Mouse (Mus musculus) liver, embryonic 13.5 days (tissue): Measurements from ENCODE around the gene Tmem220. TPM values are rescaled to one million over a fixed set of nuclear protein-coding genes. Genes with fewer than 3 reads are reported as not detected.

ENCODE experiments used
- ATAC-seq: fragments of 200-750 bp; cut with Nextera tagmentation; 2 replicates; pipeline ENCODE4 v1.8.0; 2017; ENCODE audit warnings: low read depth, mild to moderate bottlenecking, moderate number of reproducible peaks, moderate library complexity
- DNase-seq: peaks from one replicate; pipeline ENCODE4 v3.0.0; 2022
- H3K27ac ChIP-seq: fragments of 300-500 bp; sonication (generic); 2 replicates; pipeline ENCODE4 v1.5.1; 2015; ENCODE audit warnings: moderate library complexity, mild to moderate bottlenecking, inconsistent platforms
- H3K27me3 ChIP-seq: fragments of 300-500 bp; sonication (generic); 2 replicates; pipeline ENCODE4 v1.6.1; 2015; ENCODE audit warnings: mild to moderate bottlenecking, inconsistent platforms
- H3K36me3 ChIP-seq: fragments of 300-500 bp; sonication (generic); 2 replicates; pipeline ENCODE4 v1.6.1; 2015; ENCODE audit warnings: mild to moderate bottlenecking, inconsistent platforms
- H3K4me1 ChIP-seq: fragments of 300-500 bp; sonication (generic); replicated peaks from 2 replicates; pipeline ENCODE4 v1.6.1; 2015; ENCODE audit warnings: inconsistent platforms
- H3K4me2 ChIP-seq: fragments of 300-500 bp; sonication (generic); 2 replicates; pipeline ENCODE4 v1.6.1; 2015; ENCODE audit warnings: inconsistent platforms, mild to moderate bottlenecking, moderate library complexity
- H3K4me3 ChIP-seq: fragments of 300-500 bp; sonication (generic); replicated peaks from 2 replicates; pipeline ENCODE4 v1.5.1; 2015; ENCODE audit warnings: mild to moderate bottlenecking, inconsistent platforms
- H3K9ac ChIP-seq: fragments of 300-500 bp; sonication (generic); 2 replicates; pipeline ENCODE4 v1.6.1; 2015; ENCODE audit warnings: mild to moderate bottlenecking, inconsistent platforms
- H3K9me3 ChIP-seq: fragments of 300-500 bp; sonication (generic); replicated peaks from 2 replicates; pipeline ENCODE4 v1.6.1; 2016; ENCODE audit warnings: inconsistent platforms
- WGBS: fragments of 180-500 bp; shearing (Covaris S2); methylation state at CpG from one replicate; pipeline ENCODE4 v1.1.7; 2015; ENCODE audit not compliant: insufficient replicate concordance; 5-methylcytosine and 5-hydroxymethylcytosine counted together
- polyA plus RNA-seq: library from polyadenylated mRNA; unstranded; fragments of >200 nt; fragmentation: Nextera tagmentation; extraction: Ambion mirVana; gene quantifications from 2 replicates; pipeline ENCODE4 v1.2.1, GENCODE M21; 2015

Gene Tmem220
- polyA plus RNA-seq = 1.5 and 2.0 TPM in 2 replicates

DNA sequence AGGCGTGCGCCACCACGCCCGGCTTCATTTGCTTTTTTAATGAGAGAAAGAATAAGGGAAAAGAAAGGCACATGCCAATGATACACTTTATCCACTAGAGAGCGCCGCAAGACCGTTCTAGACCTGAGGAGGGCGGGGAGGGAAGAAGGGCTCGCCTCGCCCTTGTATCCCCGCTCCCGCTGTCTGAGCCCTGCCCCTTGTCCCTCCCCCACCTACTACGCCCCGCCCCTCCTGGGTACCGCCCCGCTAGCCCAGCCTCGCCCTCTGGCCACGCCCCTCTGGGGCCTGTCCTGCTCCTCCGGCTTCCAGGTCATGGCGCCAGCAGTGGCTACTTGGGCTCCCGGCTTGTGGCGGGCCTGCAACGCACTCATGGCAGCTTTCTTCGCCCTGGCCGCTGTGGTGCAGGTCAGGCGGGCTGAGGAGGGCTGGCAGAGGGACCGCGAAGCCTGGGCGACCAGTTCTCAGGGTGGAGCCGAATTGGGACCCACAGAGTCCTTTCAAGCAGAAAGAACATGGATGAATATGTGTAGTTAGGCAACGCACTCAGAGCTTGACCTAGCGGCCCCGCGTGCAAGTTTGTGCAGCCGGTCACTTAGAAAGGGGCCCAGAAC lies at the start of gene Tmem220:
Tmem220 (plus strand) TSS at position 288 of the 611 bp plus-strand sequence.
- Histone ChIP-seq H3K36me3 (no peaks in the 10 kb centered on the region), H3K9ac (peak within 1 kb of the TSS; percentile 70), H3K9me3 (no peaks in the 10 kb centered on the region), H3K4me3 (peak within 1 kb of the TSS; percentile 59), H3K27ac (no peak within 1 kb of the TSS), H3K4me1 (peaks cover 18% of the 10 kb centered on the region), H3K4me2 (peak within 1 kb of the TSS; percentile 79), H3K27me3 (peaks cover 12% of the 10 kb centered on the region)
- WGBS = 1% methylated on average over 35 of the region's 35 CpGs
- DNase-seq (peak; percentile 85), ATAC-seq (peak; percentile 100)

DNA sequence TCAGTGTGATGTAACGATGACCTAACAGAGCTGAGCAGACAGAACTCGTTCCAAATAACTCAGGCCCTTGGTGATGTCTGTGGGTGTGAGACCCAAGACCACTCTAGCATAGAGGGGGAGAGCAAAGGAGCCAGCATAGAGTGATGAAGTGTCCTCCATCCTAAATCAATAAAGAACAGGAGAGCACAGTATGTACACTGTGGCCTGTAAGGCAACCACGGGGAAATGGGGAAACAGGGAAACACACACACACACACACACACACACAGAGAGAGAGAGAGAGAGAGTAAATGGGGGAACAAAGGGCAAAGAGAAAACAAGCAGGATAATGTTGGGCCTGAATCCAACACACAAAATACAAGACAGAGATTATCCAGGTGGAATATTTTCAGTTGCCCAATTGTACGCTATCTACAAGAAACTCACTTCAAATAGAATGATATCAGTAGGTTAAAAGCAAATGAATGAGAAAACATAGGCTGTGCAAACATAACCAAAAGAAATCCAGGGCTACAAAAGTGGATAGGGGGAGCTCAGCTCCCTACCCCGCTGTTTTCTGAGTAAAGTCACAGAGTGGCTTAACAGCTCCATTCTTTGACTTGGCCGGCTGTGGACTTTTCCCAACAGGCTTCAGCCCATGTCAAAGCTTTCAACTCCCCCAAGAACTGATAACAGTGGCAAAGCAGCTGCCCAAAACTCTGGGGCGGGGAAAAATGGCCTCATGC lies 49.2 kb upstream of the Tmem220 start:
- Histone ChIP-seq H3K9me3 (peaks cover 11% of the 10 kb centered on the region; the same call in 1 of the 2 replicates), H3K4me3 (no peak overlapping the region), H3K4me1 (no peaks in the 10 kb centered on the region), H3K36me3 (no peaks in the 10 kb centered on the region), H3K27me3 (no peaks in the 10 kb centered on the region), H3K9ac (no peak overlapping the region), H3K27ac (no peak overlapping the region), H3K4me2 (no peak overlapping the region)
- DNase-seq (no peak), ATAC-seq (no peak)
- 68% methylated on average over 7 of the region's 7 CpGs for WGBS

DNA sequence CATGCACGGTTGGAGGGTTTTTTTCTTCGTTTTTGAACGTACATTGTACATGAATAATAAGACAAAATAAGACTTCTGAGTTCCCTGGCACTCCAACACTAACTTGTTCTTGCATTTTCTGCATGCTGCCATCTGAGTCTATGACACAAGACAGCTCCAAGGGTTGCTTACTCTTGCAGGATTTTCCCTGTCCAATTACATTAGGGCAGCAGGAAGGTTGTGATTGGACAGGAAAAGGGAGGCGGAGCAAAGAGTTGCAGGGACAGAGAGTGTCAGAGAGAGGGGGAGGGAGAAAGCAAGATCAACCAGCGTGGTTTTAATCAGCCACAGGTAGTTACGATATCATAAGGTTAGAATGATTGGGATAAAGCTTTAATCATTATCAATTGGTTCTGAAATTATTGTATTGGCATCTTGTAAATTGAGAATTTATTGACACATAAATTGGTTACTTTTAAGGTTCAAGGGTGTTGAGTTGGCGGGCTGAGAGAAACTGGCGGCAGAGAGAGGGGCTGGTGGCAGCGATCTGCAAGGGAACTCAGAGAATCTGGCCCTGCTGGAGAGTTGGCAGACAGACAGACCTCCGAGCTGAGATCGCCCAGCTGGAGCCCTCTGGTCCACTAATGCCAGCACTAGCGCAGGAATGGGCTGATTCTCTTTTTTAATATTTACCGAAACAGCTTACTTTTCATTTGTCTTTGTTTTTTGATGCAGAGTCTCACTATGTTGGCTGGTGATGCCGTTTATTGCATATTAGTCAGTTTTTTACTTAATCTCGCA lies 43.4 kb upstream of the Tmem220 start:
- WGBS = 54% methylated on average over 15 of the region's 15 CpGs
- ATAC-seq (no peak), DNase-seq (no peak)
- Histone ChIP-seq H3K27ac (no peak overlapping the region), H3K4me3 (no peak overlapping the region), H3K9me3 (0 out of 2 replicates have a peak, but pooled peaks cover 1% of the 10 kb centered on the region), H3K9ac (no peak overlapping the region), H3K27me3 (peaks cover 18% of the 10 kb centered on the region), H3K36me3 (no peaks in the 10 kb centered on the region), H3K4me2 (no peak overlapping the region), H3K4me1 (peaks cover 15% of the 10 kb centered on the region)

DNA sequence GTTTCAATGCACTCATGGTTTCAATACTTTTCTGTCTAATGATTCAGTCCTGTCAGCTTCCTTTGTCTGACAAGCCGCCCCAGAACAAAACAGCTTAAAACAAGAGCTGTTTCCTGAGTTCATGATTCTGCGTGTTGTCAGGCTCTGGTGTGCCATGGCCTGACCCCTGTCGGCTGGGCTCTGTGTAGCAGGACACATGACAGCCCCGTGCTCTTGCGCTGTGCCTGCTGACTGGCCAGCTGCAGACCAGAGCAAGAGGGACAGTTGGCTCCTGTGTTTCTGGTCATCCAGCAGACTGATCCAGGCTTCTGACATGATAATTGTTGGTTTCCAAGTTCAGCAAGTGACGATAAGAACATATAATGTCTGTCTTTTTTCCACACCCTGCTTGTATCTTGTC lies 42.2 kb upstream of the Tmem220 start:
- Histone ChIP-seq H3K4me1 (peaks cover 15% of the 10 kb centered on the region), H3K36me3 (no peaks in the 10 kb centered on the region), H3K27ac (no peak overlapping the region), H3K4me3 (no peak overlapping the region), H3K9ac (no peak overlapping the region), H3K27me3 (peaks cover 18% of the 10 kb centered on the region), H3K4me2 (no peak overlapping the region), H3K9me3 (no peaks in the 10 kb centered on the region)
- DNase-seq (no peak), ATAC-seq (no peak)
- WGBS = 36% methylated on average over 6 of the region's 6 CpGs

DNA sequence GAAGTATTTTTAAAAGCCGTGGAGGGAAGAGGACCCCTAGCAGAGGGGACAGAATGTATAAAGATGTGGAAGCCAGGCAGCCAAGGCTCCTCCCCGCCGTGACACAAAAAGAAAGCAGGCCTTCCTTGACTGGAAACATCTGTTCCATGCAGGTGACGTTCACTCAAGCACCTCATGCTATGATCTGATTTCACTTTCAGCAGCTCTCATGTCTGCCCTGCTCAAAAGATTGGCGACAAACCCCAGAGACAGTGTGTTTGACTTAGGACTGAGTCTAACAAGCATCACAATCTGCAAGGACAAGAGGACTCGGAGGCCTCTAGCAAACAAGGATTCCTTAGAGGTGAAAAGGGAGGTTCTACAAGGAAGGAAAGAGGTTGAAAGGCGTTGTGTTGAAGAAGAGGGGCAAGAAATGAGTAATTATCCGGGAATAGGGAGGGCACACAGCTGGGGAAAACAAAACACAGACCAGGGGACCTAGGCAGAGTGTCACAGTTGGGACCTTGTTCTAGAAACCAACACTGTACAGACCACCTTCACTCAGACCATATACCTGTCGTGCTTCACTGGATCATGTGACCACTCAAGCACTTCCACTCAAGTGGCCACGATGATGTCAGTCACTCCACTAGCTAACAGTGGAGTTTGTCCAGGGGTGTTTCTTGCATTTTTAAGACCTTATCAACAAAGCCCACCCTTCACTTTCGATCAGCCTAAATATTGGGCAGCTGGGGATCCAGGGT lies 41.4 kb upstream of the Tmem220 start:
- 53% methylated on average over 11 of the region's 11 CpGs for WGBS
- Histone ChIP-seq H3K4me2 (no peak overlapping the region), H3K36me3 (no peaks in the 10 kb centered on the region), H3K27me3 (peaks cover 18% of the 10 kb centered on the region), H3K9me3 (no peaks in the 10 kb centered on the region), H3K27ac (no peak overlapping the region), H3K9ac (no peak overlapping the region), H3K4me3 (no peak overlapping the region), H3K4me1 (peaks cover 15% of the 10 kb centered on the region)
- DNase-seq (no peak), ATAC-seq (no peak)

DNA sequence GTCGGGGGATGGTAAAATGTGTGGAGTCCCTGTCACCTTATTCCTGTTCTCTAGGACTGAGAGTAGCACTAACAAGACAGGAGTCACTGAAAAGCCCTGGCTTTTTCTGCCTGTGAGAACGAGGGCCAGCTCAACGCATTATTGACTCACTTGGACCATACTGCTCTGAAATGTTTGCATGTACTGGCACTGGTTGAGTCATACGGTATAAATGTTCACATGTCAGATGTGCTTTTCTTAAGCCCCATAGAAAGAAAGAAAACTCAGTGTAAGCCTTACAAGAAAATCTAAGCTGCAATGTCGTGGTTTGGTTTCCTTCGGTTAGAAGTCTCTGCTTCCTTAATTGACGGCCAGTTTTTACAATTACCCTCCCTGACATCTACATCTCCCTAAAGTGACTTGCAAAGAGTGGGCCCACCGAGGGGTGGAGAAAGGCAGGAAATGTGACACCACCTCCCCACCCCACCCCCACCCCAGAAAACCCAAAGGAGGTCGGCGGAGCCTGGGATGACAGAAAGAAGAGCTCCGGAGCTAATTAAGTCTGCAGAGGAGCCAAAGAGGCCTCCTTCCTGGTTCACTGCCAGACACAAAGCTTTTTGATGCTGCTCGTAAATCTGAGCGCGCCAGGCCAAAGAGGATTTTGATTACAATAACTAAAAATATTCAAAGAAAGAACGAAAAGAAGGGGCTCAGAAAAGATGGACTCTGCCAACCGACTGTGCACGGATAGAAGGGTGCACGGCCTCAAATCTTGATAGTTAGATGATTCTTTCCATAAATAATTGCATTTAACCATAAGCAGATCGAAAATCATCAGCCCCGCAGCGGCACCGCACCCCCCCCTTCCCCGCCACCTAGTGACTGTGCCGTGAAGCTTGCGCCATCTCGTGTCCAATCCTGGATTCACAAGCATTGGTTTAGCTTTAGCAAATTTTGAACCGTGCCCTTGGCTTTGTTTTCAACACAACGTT lies 40.5 kb upstream of the Tmem220 start:
- ATAC-seq (no peak), DNase-seq (peak; percentile 34)
- Histone ChIP-seq H3K9ac (peak overlapping the region; percentile 53; the same call in 1 of the 2 replicates), H3K9me3 (no peaks in the 10 kb centered on the region), H3K4me3 (peak overlapping the region; percentile 56), H3K27ac (no peak overlapping the region), H3K4me1 (peaks cover 15% of the 10 kb centered on the region), H3K4me2 (peak overlapping the region; percentile 63), H3K27me3 (peaks cover 18% of the 10 kb centered on the region), H3K36me3 (no peaks in the 10 kb centered on the region)
- 6% methylated on average over 28 of the region's 28 CpGs for WGBS

DNA sequence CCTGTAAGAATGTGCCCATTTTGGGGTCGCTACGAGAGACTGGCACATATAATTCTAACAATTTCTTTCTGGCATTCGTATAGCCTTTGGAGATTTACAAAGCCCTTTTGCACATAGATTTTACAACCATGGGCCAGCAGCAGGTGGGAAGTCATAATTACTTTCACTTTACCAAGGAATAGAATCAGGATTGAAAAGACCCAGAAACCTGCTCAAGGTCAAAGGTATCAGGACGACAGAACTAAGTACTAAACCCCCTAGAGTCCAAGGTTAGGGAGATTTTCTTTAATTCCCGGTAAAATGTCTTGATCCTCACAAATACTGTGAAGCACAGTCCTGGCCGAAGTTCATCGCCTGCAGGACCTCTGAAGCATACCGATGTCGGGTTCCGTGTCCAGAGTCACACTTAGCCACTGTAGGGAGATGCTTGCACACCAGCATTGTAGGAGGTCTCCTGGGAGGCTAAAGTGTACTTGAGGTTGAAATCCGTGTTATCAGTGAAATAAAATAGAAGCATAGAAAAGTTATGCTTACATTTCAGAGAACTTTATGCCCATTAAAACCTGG lies 39.7 kb upstream of the Tmem220 start:
- peaks cover 15% of the 10 kb centered on the region for H3K4me1 ChIP-seq
- peak overlapping the region; percentile 53 for H3K9ac ChIP-seq
- peak overlapping the region; percentile 56 for H3K4me3 ChIP-seq
- H3K4me2 ChIP-seq = peak overlapping the region; percentile 63
- WGBS = 27% methylated on average over 11 of the region's 11 CpGs
- peaks cover 18% of the 10 kb centered on the region for H3K27me3 ChIP-seq
- ATAC-seq (no peak), DNase-seq (no peak)
- no peaks in the 10 kb centered on the region for H3K9me3 ChIP-seq
- no peak overlapping the region for H3K27ac ChIP-seq
- no peaks in the 10 kb centered on the region for H3K36me3 ChIP-seq

DNA sequence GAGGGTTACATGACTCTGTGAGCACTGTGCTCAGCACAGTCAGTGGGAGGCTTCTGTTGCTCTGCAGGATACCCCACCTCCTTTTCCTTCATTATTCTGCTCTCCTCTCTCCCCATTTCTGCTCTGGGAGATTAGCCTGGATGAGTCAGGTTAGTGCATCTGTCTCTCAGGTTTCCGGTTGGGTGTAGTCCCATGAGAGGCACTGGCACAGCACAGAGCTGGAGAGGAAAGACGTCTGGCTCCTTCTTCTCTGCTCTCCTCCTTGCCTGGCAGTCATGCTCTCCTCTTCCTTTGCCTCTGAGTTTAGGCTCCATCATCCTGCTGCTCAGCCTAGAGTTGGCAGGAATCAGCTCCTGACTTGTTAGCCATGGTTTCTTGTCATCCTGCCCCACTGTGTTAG lies 32.8 kb upstream of the Tmem220 start:
- WGBS = 46% methylated on average over 2 of the region's 2 CpGs
- H3K27me3 ChIP-seq = no peaks in the 10 kb centered on the region
- no peaks in the 10 kb centered on the region for H3K9me3 ChIP-seq
- DNase-seq (no peak), ATAC-seq (no peak)
- no peak overlapping the region for H3K4me3 ChIP-seq
- H3K27ac ChIP-seq = no peak overlapping the region
- H3K36me3 ChIP-seq = no peaks in the 10 kb centered on the region
- no peak overlapping the region for H3K4me2 ChIP-seq
- no peaks in the 10 kb centered on the region for H3K4me1 ChIP-seq
- H3K9ac ChIP-seq = no peak overlapping the region

DNA sequence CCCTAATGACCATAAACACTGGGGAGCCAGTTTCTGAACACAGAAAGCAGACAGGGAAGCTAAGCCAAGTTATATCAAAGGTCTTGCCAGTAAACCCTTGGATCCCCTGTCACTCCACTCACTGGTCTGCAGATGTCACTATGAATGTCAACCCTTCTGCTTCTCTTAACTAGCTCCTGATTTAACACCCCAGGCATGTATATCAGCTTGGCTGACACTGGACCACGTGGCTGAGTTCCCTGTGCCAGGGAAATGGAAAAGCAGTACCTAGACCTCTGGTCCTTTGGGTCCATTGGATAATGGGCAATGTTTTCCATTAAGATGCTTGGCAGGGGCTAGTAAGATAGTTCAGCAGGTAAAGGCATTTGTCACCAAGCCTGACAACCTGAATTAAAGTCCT lies 31.3 kb upstream of the Tmem220 start:
- ATAC-seq (no peak), DNase-seq (no peak)
- H3K27ac ChIP-seq = no peak overlapping the region
- no peak overlapping the region for H3K4me2 ChIP-seq
- WGBS = 20% methylated on average over 1 of the region's 1 CpGs
- H3K9me3 ChIP-seq = no peaks in the 10 kb centered on the region
- no peaks in the 10 kb centered on the region for H3K27me3 ChIP-seq
- no peak overlapping the region for H3K9ac ChIP-seq
- no peaks in the 10 kb centered on the region for H3K4me1 ChIP-seq
- no peak overlapping the region for H3K4me3 ChIP-seq
- no peaks in the 10 kb centered on the region for H3K36me3 ChIP-seq

DNA sequence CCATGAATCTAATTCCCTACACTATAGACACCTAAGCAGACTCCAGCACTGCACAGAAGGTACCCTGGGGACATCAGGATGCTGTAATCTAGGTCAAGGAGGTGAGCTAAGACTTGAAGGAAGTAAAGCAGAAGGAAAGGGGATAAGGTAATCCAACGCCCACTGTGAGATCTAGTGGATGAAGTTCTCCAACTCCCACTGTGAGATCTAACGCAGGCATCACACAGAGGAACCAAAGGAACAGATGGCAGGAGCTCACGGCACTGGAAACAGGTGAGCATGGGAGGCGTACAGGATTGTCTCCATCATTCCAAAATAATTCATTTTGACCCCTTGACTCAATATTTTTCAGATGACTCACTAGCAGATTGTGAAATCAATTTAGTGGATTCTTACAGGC lies 28.5 kb upstream of the Tmem220 start:
- ATAC-seq (no peak), DNase-seq (no peak)
- Histone ChIP-seq H3K9me3 (no peaks in the 10 kb centered on the region), H3K4me3 (no peak overlapping the region), H3K4me2 (no peak overlapping the region), H3K4me1 (no peaks in the 10 kb centered on the region), H3K36me3 (no peaks in the 10 kb centered on the region), H3K9ac (no peak overlapping the region), H3K27me3 (no peaks in the 10 kb centered on the region), H3K27ac (no peak overlapping the region)
- 56% methylated on average over 4 of the region's 4 CpGs for WGBS
